Mouse (Mus musculus): ENCODE measurements around the gene Gpr27. TPM values are rescaled to one million over a fixed set of nuclear protein-coding genes. Genes with fewer than 3 reads are reported as not detected.

Gene Gpr27
- polyA plus RNA-seq, 1 experiment from 2014 or later = 0.04 TPM

DNA sequence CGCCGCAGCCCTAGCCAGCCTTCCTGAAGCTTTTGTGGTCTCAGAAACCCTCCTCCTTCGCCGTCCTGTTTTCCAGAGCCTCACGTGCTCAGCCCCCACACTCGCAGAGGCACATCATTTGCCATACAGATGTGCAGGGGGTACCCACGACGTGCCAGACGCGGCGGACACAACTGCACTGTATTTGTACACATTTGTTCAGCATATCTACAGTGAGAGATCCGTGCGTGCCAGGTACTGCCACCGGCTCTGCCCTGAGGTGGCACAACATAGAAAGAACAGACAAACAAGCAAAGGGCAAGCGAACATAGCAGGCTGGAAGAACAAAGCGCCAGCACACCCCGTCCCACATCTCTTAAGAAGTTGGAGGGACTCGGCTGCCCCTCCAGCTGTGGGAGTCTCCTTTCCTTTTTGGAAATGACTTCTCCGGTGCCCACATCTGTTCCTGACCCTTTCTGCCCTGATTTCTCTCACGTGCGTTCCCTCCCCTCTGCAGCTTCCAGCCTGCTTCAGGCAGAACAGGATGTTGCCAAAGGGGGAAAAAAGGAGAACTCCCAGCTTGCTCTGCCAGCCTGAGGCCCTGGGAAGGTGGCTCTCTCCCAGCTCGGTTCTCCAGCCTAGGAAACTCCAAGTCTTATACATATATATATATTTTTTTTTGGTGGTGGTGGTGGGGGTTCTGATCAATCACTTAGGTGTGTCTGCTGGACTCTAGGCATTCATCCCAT is 34.3 kb downstream of the Gpr27 start:
- WGBS (ENCODE audit: insufficient replicate concordance) = 5% methylated on average over 22 of the region's 22 CpGs
- H3K4me2 ChIP-seq (ENCODE audit: low read depth, low read length) = peak overlapping the region; percentile 41
- peak overlapping the region; percentile 32 for H3K4me3 ChIP-seq (ENCODE audit: low read depth, low read length)
- no peak overlapping the region for H3K9ac ChIP-seq (ENCODE audit: low read depth, low read length)
- no peaks in the 10 kb centered on the region for H3K9me3 ChIP-seq (replicated peaks; ENCODE audit: control insufficient read depth, low read length)
- no peaks in the 10 kb centered on the region for H3K36me3 ChIP-seq (ENCODE audit: control insufficient read depth, insufficient read depth)
- peaks cover 25% of the 10 kb centered on the region for H3K27me3 ChIP-seq (ENCODE audit: control insufficient read depth, insufficient read depth, low read depth, low read length)
- H3K4me1 ChIP-seq (ENCODE audit: control insufficient read depth, low read depth, low read length) = no peaks in the 10 kb centered on the region
- ATAC-seq (ENCODE audit: low read depth) = no peak
- no peak overlapping the region for H3K27ac ChIP-seq (ENCODE audit: low read length)

DNA sequence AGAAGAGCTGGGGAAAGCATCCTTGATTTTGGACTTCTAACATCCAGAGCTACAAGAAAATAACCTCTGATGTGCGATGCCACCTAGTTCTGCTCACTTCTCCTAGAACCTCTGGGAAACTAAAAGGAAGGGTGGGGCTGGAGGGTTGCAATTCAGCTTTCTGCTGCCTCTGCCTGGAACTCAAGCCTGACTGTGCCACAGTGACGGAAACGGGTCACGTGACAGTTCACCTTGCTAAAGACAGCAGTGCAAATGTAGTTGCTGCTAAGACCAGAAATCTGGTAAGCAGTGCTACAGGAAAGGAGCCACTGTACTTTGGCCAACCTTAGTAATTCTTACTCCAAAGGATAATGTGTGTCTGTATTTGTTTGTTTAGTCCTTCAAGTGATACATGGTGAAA is 37.4 kb downstream of the Gpr27 start:
- H3K4me1 ChIP-seq (ENCODE audit: control insufficient read depth, low read depth, low read length) = no peaks in the 10 kb centered on the region
- ATAC-seq (ENCODE audit: low read depth) = no peak
- H3K4me2 ChIP-seq (ENCODE audit: low read depth, low read length) = no peak overlapping the region
- 61% methylated on average over 4 of the region's 4 CpGs for WGBS (ENCODE audit: insufficient replicate concordance)
- no peak overlapping the region for H3K9ac ChIP-seq (ENCODE audit: low read depth, low read length)
- no peak overlapping the region for H3K4me3 ChIP-seq (ENCODE audit: low read depth, low read length)
- no peak overlapping the region for H3K27ac ChIP-seq (ENCODE audit: low read length)
- H3K27me3 ChIP-seq (ENCODE audit: control insufficient read depth, insufficient read depth, low read depth, low read length) = peaks cover 23% of the 10 kb centered on the region
- no peaks in the 10 kb centered on the region for H3K9me3 ChIP-seq (replicated peaks; ENCODE audit: control insufficient read depth, low read length)
- no peaks in the 10 kb centered on the region for H3K36me3 ChIP-seq (ENCODE audit: control insufficient read depth, insufficient read depth)

- Histone ChIP-seq H3K4me2 (ENCODE audit: low read depth, low read length) (no peak overlapping the region), H3K27me3 (ENCODE audit: control insufficient read depth, insufficient read depth, low read depth, low read length) (peaks cover 4% of the 10 kb centered on the region), H3K36me3 (ENCODE audit: control insufficient read depth, insufficient read depth) (no peaks in the 10 kb centered on the region), H3K4me1 (ENCODE audit: control insufficient read depth, low read depth, low read length) (no peaks in the 10 kb centered on the region), H3K27ac (ENCODE audit: low read length) (no peak overlapping the region), H3K4me3 (ENCODE audit: low read depth, low read length) (no peak overlapping the region), H3K9me3 (replicated peaks; ENCODE audit: control insufficient read depth, low read length) (no peaks in the 10 kb centered on the region), H3K9ac (ENCODE audit: low read depth, low read length) (no peak overlapping the region)
- 42% methylated on average over 4 of the region's 4 CpGs for WGBS (ENCODE audit: insufficient replicate concordance)
- no peak for ATAC-seq (ENCODE audit: low read depth)
Observed at GRCm38 (mm10) chr6:99731926-99732325, 39.4 kb downstream of the Gpr27 start.

DNA sequence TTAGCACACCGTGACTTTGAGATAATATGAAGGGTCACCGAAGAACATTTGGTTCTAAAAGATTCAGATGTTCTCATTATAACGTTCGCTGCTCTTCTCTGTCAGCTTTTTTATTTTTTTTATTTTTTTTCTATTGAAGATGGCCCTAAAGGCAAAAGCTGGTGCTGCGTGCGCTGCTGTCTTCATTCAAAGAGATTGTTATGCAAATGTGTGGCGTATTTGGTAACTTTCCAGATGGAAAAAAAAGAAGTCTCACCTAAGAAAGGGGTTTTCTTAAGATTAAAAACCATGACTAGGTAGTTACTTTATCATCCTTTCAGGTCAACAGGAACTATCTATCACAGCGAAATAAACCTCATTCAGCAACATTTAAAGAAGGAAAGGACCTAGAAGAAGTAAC is 40.2 kb downstream of the Gpr27 start:
- 75% methylated on average over 8 of the region's 8 CpGs for WGBS (ENCODE audit: insufficient replicate concordance)
- Histone ChIP-seq H3K9ac (ENCODE audit: low read depth, low read length) (no peak overlapping the region), H3K27ac (ENCODE audit: low read length) (no peak overlapping the region), H3K27me3 (ENCODE audit: control insufficient read depth, insufficient read depth, low read depth, low read length) (no peaks in the 10 kb centered on the region), H3K4me3 (ENCODE audit: low read depth, low read length) (no peak overlapping the region), H3K9me3 (replicated peaks; ENCODE audit: control insufficient read depth, low read length) (no peaks in the 10 kb centered on the region), H3K4me2 (ENCODE audit: low read depth, low read length) (no peak overlapping the region), H3K4me1 (ENCODE audit: control insufficient read depth, low read depth, low read length) (no peaks in the 10 kb centered on the region), H3K36me3 (ENCODE audit: control insufficient read depth, insufficient read depth) (no peaks in the 10 kb centered on the region)
- no peak for ATAC-seq (ENCODE audit: low read depth)

DNA sequence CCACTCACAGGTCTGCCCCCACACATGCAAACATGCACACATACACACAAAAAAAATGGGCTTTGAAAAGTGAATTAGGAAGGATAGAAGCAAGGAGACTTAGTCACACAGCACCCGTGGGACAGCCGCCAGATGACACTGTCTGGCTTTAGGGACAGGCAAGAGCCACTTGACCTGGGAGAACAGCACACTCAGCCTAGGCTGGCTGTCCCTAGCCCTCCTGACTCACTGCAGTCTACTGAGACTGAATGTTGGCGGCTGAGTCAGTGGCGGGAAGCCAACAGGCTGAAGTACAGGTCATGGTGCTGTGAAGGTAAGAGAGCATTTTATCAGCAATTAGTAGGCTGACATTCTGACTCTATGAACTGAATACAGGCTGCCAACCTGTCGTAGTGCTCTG is 42.2 kb downstream of the Gpr27 start:
- H3K27ac ChIP-seq (ENCODE audit: low read length) = no peak overlapping the region
- H3K27me3 ChIP-seq (ENCODE audit: control insufficient read depth, insufficient read depth, low read depth, low read length) = no peaks in the 10 kb centered on the region
- H3K4me1 ChIP-seq (ENCODE audit: control insufficient read depth, low read depth, low read length) = no peaks in the 10 kb centered on the region
- no peaks in the 10 kb centered on the region for H3K9me3 ChIP-seq (replicated peaks; ENCODE audit: control insufficient read depth, low read length)
- H3K4me3 ChIP-seq (ENCODE audit: low read depth, low read length) = no peak overlapping the region
- ATAC-seq (ENCODE audit: low read depth) = no peak
- WGBS (ENCODE audit: insufficient replicate concordance) = 55% methylated on average over 5 of the region's 5 CpGs
- no peak overlapping the region for H3K9ac ChIP-seq (ENCODE audit: low read depth, low read length)
- no peaks in the 10 kb centered on the region for H3K36me3 ChIP-seq (ENCODE audit: control insufficient read depth, insufficient read depth)
- no peak overlapping the region for H3K4me2 ChIP-seq (ENCODE audit: low read depth, low read length)

DNA sequence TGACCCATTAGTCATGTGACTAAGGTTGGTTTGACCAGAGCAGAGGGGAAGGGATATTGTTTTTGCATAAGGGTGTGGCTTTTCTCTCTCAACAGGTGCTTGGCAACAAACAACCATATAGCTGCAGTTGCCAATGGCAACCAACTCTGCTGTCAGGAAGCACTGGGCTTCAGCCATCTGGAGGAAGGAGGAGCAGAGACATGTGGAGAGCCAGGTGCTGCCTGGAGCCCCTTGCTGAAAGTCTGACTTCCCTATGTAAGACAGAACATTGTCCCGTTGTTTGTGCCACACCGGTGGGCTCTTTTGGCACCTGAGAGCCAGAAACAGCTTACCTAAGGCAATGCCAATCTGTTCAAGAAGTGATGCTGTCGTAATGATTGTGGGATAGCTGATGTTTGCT is 50.4 kb downstream of the Gpr27 start:
- no peaks in the 10 kb centered on the region for H3K4me1 ChIP-seq (ENCODE audit: control insufficient read depth, low read depth, low read length)
- H3K4me3 ChIP-seq (ENCODE audit: low read depth, low read length) = no peak overlapping the region
- no peaks in the 10 kb centered on the region for H3K27me3 ChIP-seq (ENCODE audit: control insufficient read depth, insufficient read depth, low read depth, low read length)
- H3K36me3 ChIP-seq (ENCODE audit: control insufficient read depth, insufficient read depth) = no peaks in the 10 kb centered on the region
- no peak overlapping the region for H3K9ac ChIP-seq (ENCODE audit: low read depth, low read length)
- H3K27ac ChIP-seq (ENCODE audit: low read length) = no peak overlapping the region
- no peak overlapping the region for H3K4me2 ChIP-seq (ENCODE audit: low read depth, low read length)
- no peak for ATAC-seq (ENCODE audit: low read depth)
- WGBS (ENCODE audit: insufficient replicate concordance) = 59% methylated on average over 3 of the region's 3 CpGs
- no peaks in the 10 kb centered on the region for H3K9me3 ChIP-seq (replicated peaks; ENCODE audit: control insufficient read depth, low read length)

Other genes with a start within 250 kb of the Gpr27 start
- gene Foxp1, start 170.0 kb upstream of the Gpr27 start, polyA plus RNA-seq (2015; fragmentation: Nextera tagmentation; extraction: Ambion mirVana) = 12.3 and 13.6 TPM in 2 replicates
- 2.4 and 2.7 TPM in 2 replicates for gene Eif4e3, start 25.9 kb upstream of the Gpr27 start, polyA plus RNA-seq (2015; fragmentation: Nextera tagmentation; extraction: Ambion mirVana)
- gene Gm20696, start 25.9 kb upstream of the Gpr27 start, polyA plus RNA-seq (2015; fragmentation: Nextera tagmentation; extraction: Ambion mirVana) = 0.35 and 0.51 TPM in 2 replicates
- gene Prok2, start 33.7 kb downstream of the Gpr27 start, polyA plus RNA-seq (2015; fragmentation: Nextera tagmentation; extraction: Ambion mirVana) = 0.07 TPM in 1 of 2 replicates, not detected in the other